Mouse (Mus musculus) spleen, adult 2 months (tissue): ENCODE results near the gene AI593442. TPM values are rescaled to one million over a fixed set of nuclear protein-coding genes. Genes with fewer than 3 reads are reported as not detected.

Experiments
- DNase-seq, 2 experiments: peaks; one replicate each; pipeline versions ENCODE4 v3.0.0 to v3.0.0-alpha.2; 2012 to 2021; ENCODE audit warnings: low spot score in 2 of 2, low read depth in 1 of 2
- H3K27ac ChIP-seq: fragments of 200-500 bp; 2 replicates; pipeline ENCODE4 v1.5.1; 2012; ENCODE audit warnings: low read length, inconsistent platforms; ENCODE audit not compliant: insufficient read depth
- H3K27me3 ChIP-seq: fragments of 200-500 bp; 2 replicates; pipeline ENCODE4 v1.6.1; 2012; ENCODE audit warnings: mild to moderate bottlenecking, moderate library complexity, low read length, inconsistent platforms; ENCODE audit not compliant: control insufficient read depth, insufficient read depth
- H3K36me3 ChIP-seq: fragments of 200-500 bp; 2 replicates; pipeline ENCODE4 v1.6.1; 2012; ENCODE audit warnings: mild to moderate bottlenecking, low read length, inconsistent platforms; ENCODE audit not compliant: control insufficient read depth, insufficient read depth
- H3K4me1 ChIP-seq: fragments of 200-500 bp; 2 replicates; pipeline ENCODE4 v1.6.1; 2011; ENCODE audit warnings: inconsistent platforms; ENCODE audit not compliant: control insufficient read depth, insufficient read depth, insufficient read length
- H3K4me3 ChIP-seq: fragments of 200-500 bp; 2 replicates; pipeline ENCODE4 v1.5.1; 2011; ENCODE audit warnings: mild to moderate bottlenecking, inconsistent platforms; ENCODE audit not compliant: insufficient read depth, insufficient read length; ENCODE audit errors: extremely low read depth
- CTCF ChIP-seq: fragments of 200-500 bp; IDR thresholded peaks from 2 replicates; pipeline ENCODE4 v1.5.1; 2011; ENCODE audit warnings: mild to moderate bottlenecking, inconsistent platforms; ENCODE audit not compliant: insufficient read depth, insufficient read length, insufficient replicate concordance; ENCODE audit errors: extremely low read depth
- POLR2A ChIP-seq: fragments of 200-500 bp; IDR thresholded peaks from 2 replicates; pipeline ENCODE4 v1.6.1; 2011; ENCODE audit warnings: low read depth, low read length, inconsistent platforms
- WGBS: fragments of 180-500 bp; shearing (Covaris S2); methylation state at CpG from one replicate; pipeline ENCODE4 v1.1.7; 2018; 5-methylcytosine and 5-hydroxymethylcytosine counted together
- polyA plus RNA-seq: library from polyadenylated mRNA; depleted of rRNA; stranded (reverse); fragments of >200 nt; gene quantifications from 2 replicates; pipeline ENCODE4 v1.2.3, GENCODE M21; 2012

AI593442 gene
- polyA plus RNA-seq, 1 experiment, result 0.08 TPM

DNA sequence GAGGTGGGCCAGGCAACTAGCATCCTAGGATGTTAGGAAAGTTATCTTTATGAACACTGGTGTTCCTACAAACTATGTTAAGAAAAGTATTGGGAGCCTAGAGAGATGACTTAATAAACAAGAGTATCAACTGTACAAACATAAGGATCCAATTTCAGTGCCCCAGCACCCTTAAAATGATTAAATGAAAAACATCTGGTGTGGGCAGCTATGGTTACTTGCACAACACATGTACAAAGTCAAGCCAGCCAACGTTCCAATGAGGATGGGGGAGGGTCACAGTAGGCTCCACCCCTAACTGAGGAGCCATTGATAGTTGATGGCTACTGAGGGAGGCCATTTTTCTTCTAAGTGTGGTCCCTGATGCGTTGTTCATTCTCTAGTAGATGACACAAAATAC, 43.6 kb downstream of the AI593442 start:
- Histone ChIP-seq H3K36me3 (no peaks in the 10 kb centered on the region), H3K27ac (no peak overlapping the region), H3K4me3 (no peak overlapping the region), H3K4me1 (no peaks in the 10 kb centered on the region), H3K27me3 (no peaks in the 10 kb centered on the region)
- 70% methylated on average over 2 of the region's 2 CpGs for WGBS
- DNase-seq, result no peak
- no peak for TF ChIP-seq POLR2A
- TF ChIP-seq CTCF, result no peak

GRCm38 (mm10) chr9:52623926-52624325, 55.7 kb downstream of the AI593442 start:
- H3K27ac ChIP-seq, result no peak overlapping the region
- H3K4me3 ChIP-seq, result no peak overlapping the region
- DNase-seq, result no peak
- no peaks in the 10 kb centered on the region for H3K27me3 ChIP-seq
- TF ChIP-seq POLR2A, result no peak
- TF ChIP-seq CTCF, result no peak
- 21% methylated on average over 4 of the region's 4 CpGs for WGBS
- no peaks in the 10 kb centered on the region for H3K36me3 ChIP-seq
- no peaks in the 10 kb centered on the region for H3K4me1 ChIP-seq
